Mouse (Mus musculus) lung, adult 2 months (tissue): Measurements from ENCODE around the gene Hes1.

Experiments
- CTCF ChIP-seq: fragments of 200-500 bp; IDR thresholded peaks from 2 replicates; pipeline ENCODE4 v1.5.1; 2011; ENCODE audit warnings: mild to moderate bottlenecking, low read length, control low read depth; ENCODE audit not compliant: insufficient read depth
- POLR2A ChIP-seq: fragments of 200-500 bp; IDR thresholded peaks from 2 replicates; pipeline ENCODE4 v1.6.1; 2011; ENCODE audit warnings: low read depth, mild to moderate bottlenecking, control low read depth, low read length, borderline replicate concordance; ENCODE audit errors: extremely low read depth

GRCm38 (mm10) chr16:30033390-30033789 is 30.8 kb upstream of the Hes1 start:
- TF ChIP-seq CTCF (no peak), POLR2A (no peak)
